Mouse (Mus musculus) forebrain, embryonic 16.5 days (tissue): ENCODE measurements around the gene Xpa. TPM values are rescaled to one million over a fixed set of nuclear protein-coding genes. Genes with fewer than 3 reads are reported as not detected.
A peak's percentile ranks its signal among the peaks of the same experiment; 100 is the strongest.

Experiments used
- ATAC-seq: fragments of 200-750 bp; cut with Nextera tagmentation; 2 replicates; pipeline ENCODE4 v1.8.0; 2017; ENCODE audit warnings: mild to moderate bottlenecking, moderate library complexity
- H3K27ac ChIP-seq: fragments of 300-500 bp; sonication (generic); 2 replicates; pipeline ENCODE4 v1.5.1; 2014; ENCODE audit warnings: low read length, control low read depth
- H3K27me3 ChIP-seq: fragments of 300-500 bp; sonication (generic); replicated peaks from 2 replicates; pipeline ENCODE4 v1.6.1; 2014; ENCODE audit warnings: low read length; ENCODE audit not compliant: control insufficient read depth, insufficient read depth
- H3K36me3 ChIP-seq: fragments of 300-500 bp; sonication (generic); 2 replicates; pipeline ENCODE4 v1.6.1; 2014; ENCODE audit not compliant: control insufficient read depth, insufficient read depth
- H3K4me1 ChIP-seq: fragments of 300-500 bp; sonication (generic); replicated peaks from 2 replicates; pipeline ENCODE4 v1.6.1; 2014; ENCODE audit warnings: low read length; ENCODE audit not compliant: control insufficient read depth, insufficient read depth
- H3K4me2 ChIP-seq: fragments of 300-500 bp; sonication (generic); 2 replicates; pipeline ENCODE4 v1.6.1; 2014; ENCODE audit warnings: mild to moderate bottlenecking, low read length, control low read depth
- H3K4me3 ChIP-seq: fragments of 300-500 bp; sonication (generic); replicated peaks from 2 replicates; pipeline ENCODE4 v1.5.1; 2014; ENCODE audit warnings: mild to moderate bottlenecking, low read length, control low read depth
- H3K9ac ChIP-seq: fragments of 300-500 bp; sonication (generic); replicated peaks from 2 replicates; pipeline ENCODE4 v1.6.1; 2014; ENCODE audit warnings: low read depth, low read length, control low read depth
- H3K9me3 ChIP-seq: fragments of 300-500 bp; sonication (generic); 2 replicates; pipeline ENCODE4 v1.6.1; 2016; ENCODE audit warnings: low read length; ENCODE audit not compliant: control insufficient read depth
- WGBS: fragments of 180-500 bp; shearing (Covaris S2); extraction: QIAGEN DNeasy Blood & Tissue Kit; methylation state at CpG from one replicate; pipeline ENCODE4 v1.1.7; 2014; 5-methylcytosine and 5-hydroxymethylcytosine counted together
- polyA plus RNA-seq: library from polyadenylated mRNA; unstranded; fragments of >200 nt; fragmentation: Nextera tagmentation; extraction: Ambion mirVana; gene quantifications from 2 replicates; pipeline ENCODE4 v1.2.1, GENCODE M21; 2015

Xpa gene
- polyA plus RNA-seq, 1 experiment from 2014 or later, result 30.0 TPM

GRCm38 (mm10) chr4:46165831-46166230 lies 30.3 kb downstream of the Xpa start:
- ATAC-seq, result no peak
- H3K36me3 ChIP-seq, result peaks cover 52% of the 10 kb centered on the region
- H3K27ac ChIP-seq, result no peak overlapping the region
- H3K4me1 ChIP-seq, result no peaks in the 10 kb centered on the region
- H3K27me3 ChIP-seq, result no peaks in the 10 kb centered on the region
- H3K4me2 ChIP-seq, result no peak overlapping the region
- H3K4me3 ChIP-seq, result no peak overlapping the region
- 93% methylated on average over 5 of the region's 5 CpGs for WGBS
- no peak overlapping the region for H3K9ac ChIP-seq
- H3K9me3 ChIP-seq, result no peaks in the 10 kb centered on the region

- Histone ChIP-seq H3K4me2 (no peak overlapping the region), H3K27me3 (no peaks in the 10 kb centered on the region), H3K27ac (no peak overlapping the region), H3K9me3 (no peaks in the 10 kb centered on the region), H3K4me1 (no peaks in the 10 kb centered on the region), H3K36me3 (peaks cover 42% of the 10 kb centered on the region), H3K4me3 (no peak overlapping the region), H3K9ac (no peak overlapping the region)
- 87% methylated on average over 2 of the region's 2 CpGs for WGBS
- no peak for ATAC-seq
Observed at GRCm38 (mm10) chr4:46164027-46164426, 32.1 kb downstream of the Xpa start.

GRCm38 (mm10) chr4:46151903-46152544 lies 44.1 kb downstream of the Xpa start:
- Histone ChIP-seq H3K27me3 (no peaks in the 10 kb centered on the region), H3K4me3 (no peak overlapping the region), H3K27ac (no peak overlapping the region), H3K9ac (no peak overlapping the region), H3K4me2 (no peak overlapping the region), H3K36me3 (peaks cover 29% of the 10 kb centered on the region), H3K4me1 (no peaks in the 10 kb centered on the region), H3K9me3 (no peaks in the 10 kb centered on the region)
- ATAC-seq, result no peak
- 93% methylated on average over 12 of the region's 12 CpGs for WGBS

GRCm38 (mm10) chr4:46146881-46147280 lies 49.2 kb downstream of the Xpa start:
- H3K36me3 ChIP-seq, result peaks cover 8% of the 10 kb centered on the region
- no peaks in the 10 kb centered on the region for H3K4me1 ChIP-seq

GRCm38 (mm10) chr4:46144323-46144722 lies 51.8 kb downstream of the Xpa start:
- H3K4me3 ChIP-seq, result no peak overlapping the region
- H3K9me3 ChIP-seq, result no peaks in the 10 kb centered on the region
- ATAC-seq, result no peak
- peaks cover 14% of the 10 kb centered on the region for H3K4me1 ChIP-seq
- no peak overlapping the region for H3K4me2 ChIP-seq
- no peaks in the 10 kb centered on the region for H3K27me3 ChIP-seq
- H3K36me3 ChIP-seq, result peaks cover 3% of the 10 kb centered on the region; the same call in 1 of the 2 replicates
- no peak overlapping the region for H3K27ac ChIP-seq
- 71% methylated on average over 3 of the region's 3 CpGs for WGBS
- H3K9ac ChIP-seq, result no peak overlapping the region

More at GRCm38 (mm10) chr4:46146881-46147280, 49.2 kb downstream of the Xpa start:
- 97% methylated on average over 1 of the region's 1 CpGs for WGBS
- H3K9me3 ChIP-seq, result no peaks in the 10 kb centered on the region
- H3K27me3 ChIP-seq, result no peaks in the 10 kb centered on the region
- no peak overlapping the region for H3K4me3 ChIP-seq
- H3K4me2 ChIP-seq, result no peak overlapping the region
- ATAC-seq, result no peak
- H3K9ac ChIP-seq, result no peak overlapping the region
- no peak overlapping the region for H3K27ac ChIP-seq

- H3K4me2 ChIP-seq, result peak within 1 kb of the TSS; percentile 83
- H3K36me3 ChIP-seq, result peaks cover 4% of the 10 kb centered on the region; the same call in 1 of the 2 replicates
- WGBS, result under 1% methylated on average over 90 of the region's 90 CpGs
- H3K27ac ChIP-seq, result peak within 1 kb of the TSS; percentile 99
- H3K9ac ChIP-seq, result peak within 1 kb of the TSS; percentile 97
- H3K4me3 ChIP-seq, result peak within 1 kb of the TSS; percentile 98
- ATAC-seq, result peak; percentile 91
- no peaks in the 10 kb centered on the region for H3K27me3 ChIP-seq
- H3K9me3 ChIP-seq, result no peaks in the 10 kb centered on the region
- H3K4me1 ChIP-seq, result peaks cover 25% of the 10 kb centered on the region
Observed at GRCm38 (mm10) chr4:46138287-46139222, 57.6 kb downstream of the Xpa start, which contains the start of the genes Ncbp1 and Tstd2. Gene Ncbp1 (plus strand): TSS chr4:46138613. Gene Tstd2 (minus strand): TSS chr4:46138694.

- 9% methylated on average over 17 of the region's 17 CpGs for WGBS
- Histone ChIP-seq H3K4me1 (peaks cover 25% of the 10 kb centered on the region), H3K36me3 (peaks cover 9% of the 10 kb centered on the region; the same call in 1 of the 2 replicates), H3K9me3 (no peaks in the 10 kb centered on the region), H3K9ac (peak overlapping the region; percentile 97), H3K4me2 (peak overlapping the region; percentile 83), H3K4me3 (peak overlapping the region; percentile 98), H3K27me3 (no peaks in the 10 kb centered on the region), H3K27ac (peak overlapping the region; percentile 99)
- ATAC-seq, result peak; percentile 72
Observed at GRCm38 (mm10) chr4:46137629-46138286, 58.4 kb downstream of the Xpa start.

- Histone ChIP-seq H3K27ac (no peak overlapping the region), H3K4me3 (no peak overlapping the region), H3K4me1 (peaks cover 1% of the 10 kb centered on the region), H3K4me2 (no peak overlapping the region), H3K27me3 (no peaks in the 10 kb centered on the region), H3K36me3 (peaks cover 26% of the 10 kb centered on the region), H3K9me3 (no peaks in the 10 kb centered on the region), H3K9ac (no peak overlapping the region)
- 79% methylated on average over 6 of the region's 6 CpGs for WGBS
- ATAC-seq, result no peak
Observed at GRCm38 (mm10) chr4:46131791-46132190, 64.3 kb downstream of the Xpa start.

- H3K36me3 ChIP-seq, result peaks cover 26% of the 10 kb centered on the region
- 70% methylated on average over 3 of the region's 3 CpGs for WGBS
Observed at GRCm38 (mm10) chr4:46130221-46130620, 65.9 kb downstream of the Xpa start.

More at GRCm38 (mm10) chr4:46130221-46130620, 65.9 kb downstream of the Xpa start:
- Histone ChIP-seq H3K4me3 (no peak overlapping the region), H3K27ac (no peak overlapping the region), H3K27me3 (no peaks in the 10 kb centered on the region), H3K4me2 (no peak overlapping the region), H3K9me3 (no peaks in the 10 kb centered on the region), H3K9ac (no peak overlapping the region), H3K4me1 (no peaks in the 10 kb centered on the region)
- ATAC-seq, result no peak
